Mouse (Mus musculus): ENCODE measurements around the gene Immt.

- TF ChIP-seq CTCF (IDR thresholded peaks at IDR 0.05; ENCODE audit: low read depth) (no peak), EP300 (IDR thresholded peaks at IDR 0.05; ENCODE audit: low read depth) (no peak)
Observed at GRCm38 (mm10) chr6:71893263-71893662, 62.1 kb downstream of the Immt start.
